Mouse (Mus musculus) heart, embryonic 16.5 days (tissue): Measurements from ENCODE around the gene Gm340. TPM values are rescaled to one million over a fixed set of nuclear protein-coding genes. Genes with fewer than 3 reads are reported as not detected.
A peak's percentile ranks its signal among the peaks of the same experiment; 100 is the strongest.

ENCODE experiments used
- ATAC-seq: fragments of 200-750 bp; cut with Nextera tagmentation; replicated peaks from 2 replicates; pipeline ENCODE4 v1.8.0; 2017; ENCODE audit warnings: moderate number of reproducible peaks; ENCODE audit not compliant: insufficient read depth, low FRiP score; ENCODE audit errors: extremely low read depth
- H3K27ac ChIP-seq: fragments of 300-500 bp; sonication (generic); 2 replicates; pipeline ENCODE4 v1.5.1; 2014; ENCODE audit warnings: mild to moderate bottlenecking, low read length, control low read depth, moderate library complexity
- H3K27me3 ChIP-seq: fragments of 300-500 bp; sonication (generic); 2 replicates; pipeline ENCODE4 v1.6.1; 2014; ENCODE audit warnings: low read length, mixed read lengths; ENCODE audit not compliant: control insufficient read depth, insufficient read depth
- H3K36me3 ChIP-seq: fragments of 300-500 bp; sonication (generic); 2 replicates; pipeline ENCODE4 v1.6.1; 2014; ENCODE audit not compliant: control insufficient read depth, insufficient read depth
- H3K4me1 ChIP-seq: fragments of 300-500 bp; sonication (generic); 2 replicates; pipeline ENCODE4 v1.6.1; 2014; ENCODE audit warnings: low read length, mixed read lengths; ENCODE audit not compliant: control insufficient read depth, insufficient read depth
- H3K4me2 ChIP-seq: fragments of 300-500 bp; sonication (generic); 2 replicates; pipeline ENCODE4 v1.6.1; 2014; ENCODE audit warnings: low read depth, mild to moderate bottlenecking, control low read depth, low read length
- H3K4me3 ChIP-seq: fragments of 300-500 bp; sonication (generic); 2 replicates; pipeline ENCODE4 v1.5.1; 2014; ENCODE audit warnings: mild to moderate bottlenecking, control low read depth, low read length
- H3K9ac ChIP-seq: fragments of 300-500 bp; sonication (generic); 2 replicates; pipeline ENCODE4 v1.6.1; 2014; ENCODE audit warnings: low read length, control low read depth
- H3K9me3 ChIP-seq: fragments of 300-500 bp; sonication (generic); replicated peaks from 2 replicates; pipeline ENCODE4 v1.6.1; 2016; ENCODE audit warnings: low read length; ENCODE audit not compliant: control insufficient read depth
- WGBS: fragments of 180-500 bp; shearing (Covaris S2); extraction: QIAGEN DNeasy Blood & Tissue Kit; methylation state at CpG from one replicate; pipeline ENCODE4 v1.1.7; 2014; 5-methylcytosine and 5-hydroxymethylcytosine counted together
- microRNA-seq: library from miRNA; unstranded; fragments of <30 nt; microRNA quantifications from one replicate; pipeline ENCODE4, GENCODE M21; 2017
- polyA plus RNA-seq: library from polyadenylated mRNA; unstranded; fragments of >200 nt; fragmentation: Nextera tagmentation; extraction: Ambion mirVana; gene quantifications from 2 replicates; pipeline ENCODE4 v1.2.1, GENCODE M21; 2015

Gene Gm340
- polyA plus RNA-seq, 1 experiment from 2014 or later, result 1.4 TPM

DNA sequence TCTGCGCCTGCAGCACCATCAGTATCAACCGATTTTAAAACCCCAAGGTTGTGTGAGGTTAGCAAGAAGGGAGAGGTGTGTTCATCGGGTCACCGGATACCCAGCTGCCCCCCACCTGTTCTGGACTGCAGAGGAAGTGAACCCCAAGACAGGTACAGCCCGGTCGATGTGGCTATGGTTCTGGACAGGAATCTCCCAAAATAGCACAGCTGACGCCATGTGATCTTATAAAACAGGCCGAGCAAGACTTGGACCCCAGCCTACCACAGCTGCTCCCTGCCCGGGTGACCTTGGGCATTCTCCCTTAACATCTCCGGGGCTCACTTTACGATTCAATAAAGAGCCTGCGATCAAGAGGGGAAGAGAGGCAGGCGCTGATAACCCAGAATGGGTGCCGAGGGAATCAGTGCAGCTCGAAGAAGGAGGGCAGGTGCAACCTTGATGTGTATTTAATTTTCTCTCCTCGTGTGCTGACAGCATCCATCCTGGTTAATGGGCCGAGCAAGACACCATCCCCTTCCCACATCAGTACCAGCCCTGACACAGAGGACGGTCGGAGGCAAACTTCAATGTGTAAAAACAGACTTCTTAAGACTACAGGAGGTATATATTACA lies 36.7 kb downstream of the Gm340 start:
- Histone ChIP-seq H3K27me3 (no peaks in the 10 kb centered on the region), H3K9ac (no peak overlapping the region), H3K9me3 (no peaks in the 10 kb centered on the region), H3K27ac (peak overlapping the region; percentile 52), H3K4me2 (peak overlapping the region; percentile 36; the same call in 1 of the 2 replicates), H3K4me1 (peaks cover 25% of the 10 kb centered on the region), H3K4me3 (no peak overlapping the region), H3K36me3 (no peaks in the 10 kb centered on the region)
- 53% methylated on average over 19 of the region's 19 CpGs for WGBS
- peak; percentile 68 for ATAC-seq

DNA sequence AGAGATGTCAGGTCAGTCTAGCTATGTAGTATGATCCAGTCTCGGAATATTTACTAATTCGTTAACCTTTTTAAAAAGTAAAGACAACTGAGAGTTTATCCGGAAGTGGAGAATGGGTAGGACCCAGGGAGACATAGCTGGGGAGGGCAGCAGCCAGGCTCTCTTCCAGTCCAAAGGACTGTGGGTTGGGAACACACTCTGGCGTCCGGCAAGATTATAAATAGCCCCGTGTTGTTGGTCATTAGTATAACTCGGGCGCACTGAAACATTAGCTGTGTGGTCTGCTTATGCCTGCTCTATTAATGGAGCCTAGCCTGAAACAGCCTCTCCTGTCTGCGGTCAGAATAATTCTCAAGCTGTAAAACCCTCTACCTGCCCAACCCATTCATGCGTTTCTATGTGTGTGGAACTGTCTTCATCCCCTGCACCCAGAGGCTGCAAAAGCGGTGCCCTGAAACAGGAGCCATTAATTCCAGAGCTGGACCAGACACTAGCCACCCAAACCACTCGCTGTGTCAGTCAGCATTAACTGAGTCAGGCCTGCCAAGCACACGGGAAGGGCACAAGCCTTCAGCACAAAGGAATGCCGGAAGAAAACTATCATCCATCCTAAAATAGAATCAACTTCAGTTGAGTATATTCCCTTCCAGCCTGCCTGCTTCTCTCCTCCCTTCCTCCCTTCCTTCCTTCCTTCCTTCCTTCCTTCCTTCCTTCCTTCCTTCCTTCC lies 38.4 kb downstream of the Gm340 start:
- H3K4me1 ChIP-seq, result peaks cover 25% of the 10 kb centered on the region
- no peaks in the 10 kb centered on the region for H3K36me3 ChIP-seq
- peak overlapping the region; percentile 78 for H3K27ac ChIP-seq
- peak; percentile 46; the same call in 1 of the 2 replicates for ATAC-seq
- H3K4me2 ChIP-seq, result no peak overlapping the region
- H3K9ac ChIP-seq, result no peak overlapping the region
- 58% methylated on average over 14 of the region's 14 CpGs for WGBS
- peaks cover 4% of the 10 kb centered on the region for H3K9me3 ChIP-seq
- no peaks in the 10 kb centered on the region for H3K27me3 ChIP-seq
- no peak overlapping the region for H3K4me3 ChIP-seq

DNA sequence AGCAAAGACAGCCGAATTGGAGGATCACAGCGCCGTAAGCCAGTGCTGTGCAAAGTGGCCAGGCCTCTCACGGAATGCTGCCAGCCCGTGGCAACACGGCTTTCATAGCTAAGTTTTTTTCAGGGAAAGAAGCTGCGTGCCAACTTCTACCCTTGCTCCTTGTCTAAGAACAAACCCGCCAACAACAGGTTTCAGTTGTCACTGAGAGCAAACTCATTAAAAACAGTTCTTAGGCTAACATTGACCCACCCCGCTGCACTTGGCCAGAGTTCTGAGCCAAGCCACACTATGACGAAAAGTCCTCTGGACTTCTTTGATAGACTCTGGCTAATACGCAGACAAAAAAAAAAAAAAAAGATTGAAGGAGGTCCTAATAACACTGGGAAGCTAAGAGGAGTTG lies 46.8 kb downstream of the Gm340 start:
- Histone ChIP-seq H3K4me3 (no peak overlapping the region), H3K27ac (no peak overlapping the region), H3K9me3 (peaks cover 6% of the 10 kb centered on the region), H3K4me1 (0 out of 2 replicates have a peak, but pooled peaks cover 4% of the 10 kb centered on the region), H3K27me3 (no peaks in the 10 kb centered on the region), H3K9ac (no peak overlapping the region), H3K36me3 (no peaks in the 10 kb centered on the region), H3K4me2 (no peak overlapping the region)
- 82% methylated on average over 11 of the region's 11 CpGs for WGBS
- ATAC-seq, result no peak

DNA sequence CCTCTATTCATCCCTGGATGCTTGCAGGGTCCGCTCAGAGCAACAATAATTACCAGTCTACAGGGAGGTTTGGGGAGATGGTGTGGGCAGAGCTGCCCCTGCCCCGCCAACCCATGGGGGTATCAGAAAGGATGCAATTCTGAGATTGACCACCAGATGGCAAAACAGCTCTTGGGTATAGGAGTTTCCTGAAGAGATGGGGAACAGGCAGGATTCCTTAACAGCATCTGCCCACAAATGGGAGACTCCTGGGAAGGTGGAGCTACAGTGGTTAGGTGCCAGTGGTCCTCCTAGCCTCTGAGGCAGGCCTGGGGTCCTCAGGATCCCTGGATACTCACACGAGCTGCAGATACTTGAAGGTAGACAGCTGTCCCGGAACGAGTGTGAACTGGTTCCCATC lies 47.4 kb downstream of the Gm340 start:
- Histone ChIP-seq H3K4me2 (no peak overlapping the region), H3K4me3 (no peak overlapping the region), H3K27me3 (no peaks in the 10 kb centered on the region), H3K4me1 (0 out of 2 replicates have a peak, but pooled peaks cover 4% of the 10 kb centered on the region), H3K27ac (no peak overlapping the region), H3K9ac (no peak overlapping the region), H3K9me3 (peaks cover 6% of the 10 kb centered on the region), H3K36me3 (no peaks in the 10 kb centered on the region)
- WGBS, result 37% methylated on average over 5 of the region's 5 CpGs
- no peak; the same call in 1 of the 2 replicates for ATAC-seq

DNA sequence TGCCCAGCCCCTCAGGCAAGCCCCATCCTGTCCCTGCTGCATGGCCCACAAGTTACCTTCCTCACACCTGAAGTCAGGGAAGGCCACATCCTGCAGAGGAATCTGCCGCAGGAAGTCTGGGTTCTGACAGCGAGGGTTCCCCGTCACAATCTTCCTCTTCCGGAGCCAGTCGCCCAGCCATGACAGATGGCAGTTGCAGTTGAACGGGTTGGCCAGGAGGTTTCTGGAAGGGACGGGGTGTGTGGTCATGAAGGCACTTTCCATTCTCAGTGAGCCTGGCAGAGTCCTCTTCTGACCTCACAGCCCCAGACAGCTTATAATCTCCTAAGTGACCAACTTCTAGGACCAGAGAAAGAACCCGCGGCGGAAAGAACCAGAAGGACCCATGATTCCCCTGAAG lies 51.9 kb downstream of the Gm340 start:
- Histone ChIP-seq H3K4me2 (no peak overlapping the region), H3K9me3 (no peaks in the 10 kb centered on the region), H3K27ac (no peak overlapping the region), H3K4me3 (no peak overlapping the region), H3K4me1 (0 out of 2 replicates have a peak, but pooled peaks cover 4% of the 10 kb centered on the region), H3K9ac (no peak overlapping the region), H3K27me3 (no peaks in the 10 kb centered on the region), H3K36me3 (no peaks in the 10 kb centered on the region)
- ATAC-seq, result no peak
- 71% methylated on average over 10 of the region's 10 CpGs for WGBS

DNA sequence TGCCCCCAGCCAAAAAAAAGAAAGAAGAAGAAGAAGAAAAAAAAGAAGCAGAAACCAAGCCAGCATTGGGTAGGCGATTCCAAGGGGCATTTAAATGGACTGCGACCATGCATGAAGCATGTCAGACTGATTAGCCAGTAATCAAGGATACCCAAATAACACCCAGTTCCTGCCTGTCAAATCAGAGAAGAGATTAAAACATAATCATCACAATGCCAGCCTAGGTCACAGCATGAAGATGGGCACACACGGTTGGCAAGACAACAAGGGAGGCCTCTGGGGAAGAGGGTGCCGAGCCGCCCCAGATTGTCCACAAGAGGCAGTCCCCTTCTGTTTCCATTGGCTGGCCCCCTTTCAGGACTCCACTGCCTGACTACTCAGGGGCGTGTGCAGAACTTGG lies 52.8 kb downstream of the Gm340 start:
- H3K9me3 ChIP-seq, result no peaks in the 10 kb centered on the region
- no peak overlapping the region for H3K27ac ChIP-seq
- no peaks in the 10 kb centered on the region for H3K36me3 ChIP-seq
- H3K4me1 ChIP-seq, result 0 out of 2 replicates have a peak, but pooled peaks cover under 1% of the 10 kb centered on the region
- WGBS, result 70% methylated on average over 6 of the region's 6 CpGs
- no peak overlapping the region for H3K4me3 ChIP-seq
- H3K9ac ChIP-seq, result no peak overlapping the region
- H3K27me3 ChIP-seq, result no peaks in the 10 kb centered on the region
- no peak overlapping the region for H3K4me2 ChIP-seq
- no peak for ATAC-seq

Small RNA genes within 50 kb of the gene (microRNA-seq; reads per million reads assigned to microRNA genes)
- gene Mir8091, result not detected

Other genes starting within 250 kb of the Gm340 start
- gene Pik3ap1, start 197.3 kb upstream of the Gm340 start, polyA plus RNA-seq, result 1.5 and 1.7 TPM in 2 replicates
- 7.2 and 8.2 TPM in 2 replicates for gene Lcor, start 99.7 kb upstream of the Gm340 start, polyA plus RNA-seq
- 0.21 TPM in 2 replicates for gene Slit1, start 161.3 kb downstream of the Gm340 start, polyA plus RNA-seq
- 12.7 and 13.6 TPM in 2 replicates for gene Arhgap19, start 219.7 kb downstream of the Gm340 start, polyA plus RNA-seq
- gene Frat1, start 247.6 kb downstream of the Gm340 start, polyA plus RNA-seq, result 2.4 and 2.7 TPM in 2 replicates